Mouse (Mus musculus) gastrocnemius, adult 2 months (tissue): Measurements from ENCODE around the gene Mnat1. TPM values are rescaled to one million over a fixed set of nuclear protein-coding genes. Genes with fewer than 3 reads are reported as not detected.
"Not testable (repeated sequence)": the region's sequence is repeated elsewhere in the genome, so short reads cannot be mapped to it uniquely, and the experiment has no call there.

Experiments
- DNase-seq: peaks from one replicate; pipeline ENCODE4 v3.0.0; 2022
- H3K27ac ChIP-seq: fragments of 200-600 bp; 2 replicates; pipeline ENCODE4 v1.8.1; 2022; ENCODE audit warnings: mild to moderate bottlenecking
- H3K4me3 ChIP-seq: fragments of 200-600 bp; 2 replicates; pipeline ENCODE4 v1.8.1; 2022; ENCODE audit warnings: mild to moderate bottlenecking, moderate library complexity
- CTCF ChIP-seq: fragments of 200-600 bp; IDR thresholded peaks from 2 replicates; pipeline ENCODE4 v1.8.1; 2022; ENCODE audit warnings: antibody characterized with exemption, mild to moderate bottlenecking, moderate library complexity
- intact Hi-C: fragments of 180-260 bp; cut with DNase I; formaldehyde crosslinking; loops from one replicate; pipeline ENCODE4 v1.15.1; 2025
- total RNA-seq, 2 experiments: library from RNA; stranded (reverse); gene quantifications; 2 replicates each; pipeline ENCODE4 v1.2.3; 2021

Gene Mnat1
- total RNA-seq, 2 experiments from 2014 or later = 17.6 to 19.4 TPM

DNA sequence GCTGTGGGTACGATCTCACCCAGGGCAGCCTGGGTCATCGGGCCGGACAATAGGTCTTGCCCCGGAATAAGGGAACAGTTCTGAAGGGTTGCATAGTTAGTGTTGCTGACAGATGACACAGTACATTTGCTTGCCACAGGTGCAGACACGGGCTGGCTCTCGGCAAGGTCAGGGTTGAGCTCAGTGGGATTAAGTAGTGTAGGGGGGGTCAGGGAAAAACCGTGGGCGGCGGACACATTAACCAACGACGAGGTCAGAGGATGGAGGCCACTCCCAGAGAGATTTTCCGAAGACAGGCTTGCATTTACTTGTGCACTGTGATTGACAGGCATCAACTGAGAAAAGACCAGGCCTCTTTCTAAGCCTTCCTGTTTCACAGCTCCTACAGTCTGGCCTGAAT, 19.8 kb upstream of the Mnat1 start:
- intact Hi-C loops = no loop called here
- Histone ChIP-seq H3K27ac (peak overlapping the region; percentile 57; the same call in 1 of the 2 replicates), H3K4me3 (no peak overlapping the region)
- no peak for TF ChIP-seq CTCF
- peak; percentile 46 for DNase-seq

DNA sequence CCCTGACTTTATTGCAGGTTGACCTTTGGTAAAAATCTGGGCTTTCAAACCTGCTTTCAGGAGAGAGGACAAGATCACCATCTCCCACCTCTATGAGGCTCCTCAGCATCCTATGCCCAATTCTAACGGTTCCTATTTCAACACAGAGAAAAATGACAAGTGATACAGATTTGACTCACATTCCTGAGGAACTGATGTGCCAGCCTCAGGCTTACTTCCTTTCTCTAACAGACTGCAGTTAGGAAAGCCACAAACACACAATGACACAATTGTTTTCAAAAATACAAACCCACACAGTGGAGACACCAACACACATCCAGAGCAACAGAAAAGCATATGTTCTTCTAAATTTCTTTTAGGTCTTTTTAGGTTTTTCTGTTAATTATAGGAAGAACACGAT, 15.7 kb upstream of the Mnat1 start:
- intact Hi-C loops = no loop called here
- no peak for TF ChIP-seq CTCF
- peak overlapping the region; percentile 38 for H3K4me3 ChIP-seq

DNA sequence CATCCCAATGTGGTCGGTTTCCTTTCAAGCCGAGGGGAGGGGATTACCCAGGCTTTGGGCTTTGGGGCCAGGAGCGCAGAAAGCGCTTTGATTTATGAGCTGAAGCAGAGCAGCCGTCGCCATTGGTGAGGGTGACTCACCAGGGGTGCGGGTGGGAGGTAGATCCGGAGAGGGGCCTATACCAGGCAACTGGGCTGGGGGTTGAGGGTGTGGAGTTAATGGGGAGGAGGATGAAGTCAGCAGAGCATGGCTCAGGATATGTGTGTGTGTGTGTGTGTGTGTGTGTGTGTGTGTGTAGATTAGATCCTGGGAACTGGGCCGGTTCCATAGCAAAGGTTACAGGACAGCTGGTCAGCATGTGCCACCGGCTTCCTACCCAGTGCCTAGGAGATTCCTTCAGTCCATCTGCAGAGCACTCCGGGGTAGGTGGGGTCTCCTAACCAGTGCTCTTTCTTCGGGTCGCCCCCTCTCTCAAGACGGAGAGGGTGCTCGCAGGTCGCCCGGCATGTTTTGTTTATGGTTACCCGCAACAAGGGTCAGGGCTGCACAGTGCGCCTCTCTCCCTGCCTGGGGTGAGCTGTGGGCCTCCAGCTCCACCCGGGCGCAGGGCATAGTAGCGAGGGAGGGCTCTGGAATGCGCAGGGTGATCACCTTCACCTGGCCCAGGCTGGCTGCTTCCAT, 12.9 kb upstream of the Mnat1 start:
- no peak for TF ChIP-seq CTCF
- intact Hi-C loops = loop anchor here (5.0 kb wide), 4 partner anchors 68 to 407 kb away; no protein-coding TSS in a partner anchor
- Histone ChIP-seq H3K27ac (peak overlapping the region; percentile 94), H3K4me3 (peak overlapping the region; percentile 90)
- DNase-seq = peak; percentile 45

More for the DNA sequence above, 15.7 kb upstream of the Mnat1 start:
- peak overlapping the region; percentile 28; the same call in 1 of the 2 replicates for H3K27ac ChIP-seq
- DNase-seq = no peak

DNA sequence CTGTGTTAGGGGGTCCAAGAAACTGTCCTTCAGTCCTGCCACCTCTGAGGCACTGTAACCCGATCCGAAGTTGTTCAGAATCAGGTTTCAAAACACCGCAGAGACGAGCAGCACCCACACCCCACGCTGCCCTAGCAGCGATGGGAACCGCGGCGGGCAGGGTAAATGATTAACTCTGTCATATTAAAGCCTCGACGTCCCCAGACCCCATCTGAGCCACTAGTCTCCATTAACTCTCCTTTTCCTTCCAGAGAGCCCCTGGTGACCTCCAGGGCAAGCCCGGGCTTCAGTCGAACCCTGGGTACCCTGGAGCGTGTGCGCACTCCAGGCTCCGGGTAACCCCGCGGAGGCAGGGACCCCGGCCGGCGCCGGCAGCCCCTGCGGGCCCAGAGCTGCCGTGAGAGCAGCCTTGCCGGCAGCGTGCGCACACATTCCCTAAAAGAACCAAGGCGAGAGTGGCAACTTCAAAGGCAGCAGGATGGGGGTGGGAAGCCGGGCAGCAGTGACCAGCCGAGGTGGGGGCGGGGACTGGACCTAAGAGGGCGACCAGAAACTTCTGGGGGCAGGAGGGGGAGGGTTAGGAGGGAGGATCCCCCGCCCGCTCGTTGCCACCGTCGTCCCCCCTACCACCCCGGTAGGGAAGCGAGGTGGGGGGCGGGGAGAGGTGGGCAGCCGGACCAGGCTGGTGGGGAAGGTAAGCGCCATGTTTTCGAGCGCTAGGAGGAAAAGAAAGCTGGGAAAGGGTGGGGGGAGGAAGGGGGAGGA, 11.8 kb upstream of the Mnat1 start:
- H3K27ac ChIP-seq = peak overlapping the region; percentile 94
- intact Hi-C loops = loop anchor here (2.0 to 5.0 kb wide), 6 partner anchors 57 to 406 kb away; partner anchors contain the start of genes Slc38a6 and Trmt5
- peak overlapping the region; percentile 90 for H3K4me3 ChIP-seq
- peak; percentile 76 for DNase-seq
- TF ChIP-seq CTCF = no peak

DNA sequence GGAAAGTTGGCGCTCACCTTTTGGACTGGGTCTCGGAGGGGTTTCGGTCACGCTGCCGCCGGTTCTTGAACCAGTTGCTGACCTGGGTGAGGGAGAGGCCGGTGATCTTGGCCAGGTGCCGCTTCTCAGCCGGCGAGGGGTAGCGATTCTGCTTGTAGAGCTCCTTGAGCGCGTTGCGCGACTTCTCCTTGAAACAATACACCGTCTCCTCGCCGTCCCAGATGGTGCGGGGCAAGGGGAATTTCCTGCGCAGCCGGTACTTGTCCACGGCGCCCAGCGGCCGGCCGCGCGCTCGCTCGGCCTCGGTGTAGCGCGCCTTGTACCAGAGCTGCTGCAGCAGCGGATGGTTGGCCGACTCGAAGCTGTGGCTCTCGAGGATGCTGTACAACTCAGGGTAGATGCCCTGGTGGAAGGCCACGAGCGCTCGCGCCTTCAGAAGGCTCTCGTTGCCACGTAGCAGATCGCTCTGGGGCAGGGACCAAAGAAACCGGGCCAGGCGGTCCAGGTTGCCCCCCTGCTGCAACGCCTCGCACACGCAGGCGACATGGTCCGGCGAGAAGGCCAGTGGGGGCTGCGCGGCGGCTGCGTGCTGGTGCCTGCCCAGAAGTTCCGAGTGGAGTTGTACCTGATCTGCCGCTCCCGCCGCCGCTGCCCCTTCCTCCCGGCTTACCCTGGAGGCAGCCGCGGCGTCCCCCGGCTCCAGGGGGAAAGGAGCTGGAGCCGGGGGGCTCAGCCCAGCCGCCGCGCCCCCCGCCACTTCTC, 11.0 kb upstream of the Mnat1 start:
- intact Hi-C loops = loop anchor here (2.0 to 5.0 kb wide), 6 partner anchors 58 to 405 kb away; partner anchors contain the start of genes Slc38a6 and Trmt5

DNA sequence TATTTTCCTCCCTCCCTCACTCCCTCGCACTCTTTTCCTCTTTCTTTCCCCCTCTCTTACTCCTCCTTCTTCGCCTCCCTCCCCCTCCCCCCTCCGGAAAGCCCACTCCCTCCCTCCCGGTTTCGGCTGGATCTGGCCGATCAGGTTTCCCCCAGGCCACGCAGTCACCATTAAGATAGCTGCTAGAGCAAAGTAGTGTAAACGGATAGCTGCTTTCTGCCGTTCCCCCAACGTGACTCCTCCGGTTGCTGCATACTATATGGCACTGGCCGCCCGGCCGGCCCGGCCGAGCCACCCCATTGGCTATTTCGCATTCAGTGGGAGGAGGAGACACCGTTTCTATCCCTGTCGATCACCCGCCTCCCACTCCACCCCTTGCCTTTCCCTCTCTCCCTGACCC, 10.3 kb upstream of the Mnat1 start, which contains the start of gene Six4:
Gene Six4 (minus strand): TSS at position 261 of the 400 bp plus-strand sequence.
- Histone ChIP-seq H3K4me3 (peak within 1 kb of the TSS; percentile 90), H3K27ac (peak within 1 kb of the TSS; percentile 94)
- TF ChIP-seq CTCF = no peak
- intact Hi-C loops = loop anchor here (2.0 to 5.0 kb wide), 6 partner anchors 58 to 404 kb away; partner anchors contain the start of genes Slc38a6 and Trmt5
- DNase-seq = peak; percentile 94

More for the DNA sequence above, 11.0 kb upstream of the Mnat1 start:
- Histone ChIP-seq H3K4me3 (peak overlapping the region; percentile 90), H3K27ac (peak overlapping the region; percentile 94)
- no peak for TF ChIP-seq CTCF
- peak; percentile 77 for DNase-seq

DNA sequence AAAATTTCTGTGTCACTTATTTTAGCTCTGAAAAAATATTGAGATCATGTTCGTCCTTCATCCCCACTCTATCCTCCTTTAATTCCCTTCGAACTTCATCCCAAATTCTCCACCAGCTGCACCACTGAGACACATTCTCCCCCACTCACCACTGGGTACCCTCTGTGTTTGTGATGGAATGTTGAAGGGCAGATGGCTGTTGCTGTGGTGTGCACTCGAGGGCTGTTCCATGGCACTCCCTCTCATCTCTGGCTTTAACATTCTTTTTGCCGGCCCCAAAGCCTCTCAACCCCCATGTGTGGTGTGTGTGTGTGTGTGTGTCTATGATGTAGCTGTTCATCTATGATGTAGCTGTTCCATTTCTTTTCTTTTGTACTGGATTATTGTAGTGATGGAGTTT, 1.7 kb downstream of the Mnat1 start:
- no peak for TF ChIP-seq CTCF
- DNase-seq = no peak
- Histone ChIP-seq H3K4me3 (no peak overlapping the region), H3K27ac (no peak overlapping the region)
- intact Hi-C loops = no loop called here

DNA sequence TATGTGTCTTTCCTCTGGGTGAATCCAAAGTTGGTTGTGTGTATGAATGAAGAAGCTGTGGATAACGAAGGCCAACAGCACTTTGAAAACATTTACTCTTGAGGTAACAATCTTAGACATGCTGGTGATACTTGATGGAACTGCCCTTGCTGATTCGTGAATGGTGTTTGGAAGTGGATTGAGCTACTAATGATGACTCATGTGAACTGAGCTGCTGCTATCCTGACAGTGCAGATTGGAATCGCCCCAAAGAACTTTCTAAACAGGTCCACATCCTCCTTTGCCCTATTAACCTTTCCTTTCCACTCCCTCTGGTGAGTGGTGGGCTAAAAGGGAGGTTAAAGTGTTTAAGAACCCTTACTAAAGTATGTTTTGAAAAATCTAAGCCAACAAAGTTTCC, 17.2 kb downstream of the Mnat1 start:
- intact Hi-C loops = no loop called here
- Histone ChIP-seq H3K27ac (no peak overlapping the region), H3K4me3 (no peak overlapping the region)
- TF ChIP-seq CTCF = no peak
- no peak for DNase-seq

DNA sequence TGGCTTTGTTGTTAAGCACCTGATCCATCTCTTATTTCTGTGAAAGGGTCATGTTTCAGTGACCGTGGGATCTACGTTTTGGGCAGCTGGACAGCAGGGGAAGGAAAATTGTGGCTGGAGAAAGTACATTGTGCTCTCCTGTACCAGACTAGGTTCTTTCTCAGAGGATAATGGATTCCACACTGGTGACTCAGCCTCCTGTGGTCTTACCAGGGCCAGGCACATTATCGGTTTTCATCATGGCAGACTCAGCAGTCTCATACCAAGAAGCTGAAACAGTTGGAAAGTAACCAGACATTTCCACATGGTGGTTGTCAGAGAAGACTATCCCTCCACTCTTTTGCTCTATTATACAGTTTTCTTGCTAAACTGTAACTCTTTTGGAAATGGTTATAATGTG, 23.7 kb downstream of the Mnat1 start:
- peak overlapping the region; percentile 88 for H3K27ac ChIP-seq
- TF ChIP-seq CTCF = no peak
- intact Hi-C loops = no loop called here
- H3K4me3 ChIP-seq = peak overlapping the region; percentile 13
- peak; percentile 30 for DNase-seq

DNA sequence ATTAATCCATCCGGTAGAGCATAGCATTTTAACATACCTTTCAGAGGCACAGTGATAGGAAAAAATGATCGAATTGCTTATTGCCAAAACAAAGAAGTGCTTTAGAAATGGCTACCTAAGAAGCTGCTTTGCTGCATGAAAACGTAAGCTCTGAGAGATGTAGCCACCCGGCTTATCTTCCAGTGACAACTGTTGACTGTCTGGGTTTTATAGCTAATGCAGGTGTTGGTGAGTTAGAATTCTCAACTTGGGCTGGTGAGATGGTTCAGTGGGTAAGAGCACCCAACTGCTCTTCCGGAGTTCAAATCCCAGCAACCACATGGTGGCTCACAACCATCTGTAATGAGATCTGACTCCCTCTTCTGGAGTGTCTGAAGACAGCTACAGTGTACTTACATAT, 27.5 kb downstream of the Mnat1 start:
- intact Hi-C loops, H3K27ac ChIP-seq, DNase-seq, H3K4me3 ChIP-seq: not testable (repeated sequence)

DNA sequence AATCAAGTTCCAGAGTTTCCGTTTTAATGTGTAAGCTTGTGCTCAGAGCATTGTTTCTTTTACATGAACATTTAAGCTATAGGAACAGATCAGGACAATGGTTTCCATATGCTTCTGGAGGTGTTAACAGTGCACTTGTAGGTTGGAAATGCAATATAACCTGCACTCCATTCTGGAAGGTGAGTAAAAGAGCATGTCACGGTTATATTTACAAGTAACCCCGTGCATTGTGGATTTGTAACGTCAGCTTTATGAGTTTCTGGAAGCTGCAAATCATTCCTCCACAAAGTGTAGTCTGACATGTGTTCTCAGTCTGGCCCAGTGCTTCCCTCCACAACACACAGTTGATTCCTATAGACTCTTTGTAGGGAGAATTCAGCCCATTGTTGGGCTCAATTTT, 30.6 kb downstream of the Mnat1 start:
- no peak for DNase-seq
- intact Hi-C loops = no loop called here
- Histone ChIP-seq H3K27ac (no peak overlapping the region), H3K4me3 (no peak overlapping the region)
- TF ChIP-seq CTCF = no peak

DNA sequence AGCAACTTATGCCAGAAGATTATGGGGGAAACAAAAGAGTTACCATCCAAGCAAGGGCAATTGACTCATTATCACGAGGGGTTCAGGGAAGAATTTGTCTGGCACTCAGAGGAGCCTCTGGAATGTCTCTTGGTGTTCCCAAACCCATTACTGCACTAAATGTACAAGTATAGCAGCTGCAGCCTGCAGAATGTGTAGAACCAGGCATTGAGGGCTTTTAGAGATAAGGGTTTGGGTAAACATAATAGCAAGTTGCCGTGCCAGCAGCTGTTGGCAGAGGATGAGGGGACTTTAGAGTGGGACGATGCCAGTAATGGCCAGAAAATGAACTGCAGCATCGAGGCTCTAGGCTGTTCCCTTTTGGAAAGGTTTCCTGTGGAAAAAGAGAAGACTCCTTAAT, 36.8 kb downstream of the Mnat1 start:
- no peak for DNase-seq
- no peak for TF ChIP-seq CTCF
- intact Hi-C loops = loop anchor here (5.0 kb wide), 1 partner anchor 42 kb away; no protein-coding TSS in a partner anchor
- Histone ChIP-seq H3K4me3 (no peak overlapping the region), H3K27ac (no peak overlapping the region)
